Comparison of ENCODE assay signal across 14 mouse cellular contexts in the genomic region with DNA sequence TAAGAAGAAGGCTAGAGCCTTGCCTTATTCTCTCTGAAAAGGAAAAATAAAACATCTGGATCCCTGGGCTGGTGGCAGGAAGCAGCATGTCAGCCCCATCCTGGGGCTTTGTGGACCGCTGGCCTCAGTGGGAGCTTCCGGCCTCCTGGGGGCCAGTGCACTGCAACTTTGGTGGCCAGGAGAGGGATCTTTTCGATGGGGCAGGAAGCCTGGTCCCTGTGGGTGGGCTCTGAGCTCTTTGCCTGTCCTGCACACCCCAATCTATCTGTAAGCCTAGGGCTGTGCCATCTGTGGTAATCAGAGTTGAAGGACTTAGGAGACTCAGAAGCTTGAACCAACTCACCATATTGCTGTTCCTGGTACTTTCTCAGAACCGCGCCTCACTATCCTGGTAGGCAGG.
"Had no signal": no experiment of that assay in that cellular context is flagged by ENCODE, and none has a peak within 500 bp of the region (broad histone marks: within the 10 kb centered on the region; RNA-seq: fewer than 3 reads in every experiment).

No protein-coding gene starts in this region.

- H3K36me3 ChIP-seq: limb, embryonic 13.5 days; neural tube, embryonic 12.5 days had no signal

- H3K27me3 ChIP-seq: limb, embryonic 13.5 days; neural tube, embryonic 12.5 days had no signal

- H3K4me3 ChIP-seq: limb, embryonic 13.5 days; myocyte; neural tube, embryonic 12.5 days had no signal

- H3K27ac ChIP-seq: limb, embryonic 13.5 days; liver, embryonic 14.5 days; neural tube, embryonic 12.5 days had no signal

- DNase-seq: kidney, adult 2 months; kidney, postnatal 36 days; layer of hippocampus, adult 9-11 months; layer of hippocampus, postnatal 36 days; midbrain, embryonic 14.5 days; retina, postnatal 1 day; right cerebral cortex, postnatal 4 days; spleen, adult 18-20 months; thymus, adult 2 months; thymus, postnatal 36 days had no signal

- H3K4me1 ChIP-seq: limb, embryonic 13.5 days; neural tube, embryonic 12.5 days had no signal

- H3K9me3 ChIP-seq: limb, embryonic 13.5 days; neural tube, embryonic 12.5 days had no signal
